Mouse (Mus musculus): ENCODE results near the gene Csrnp1. TPM values are rescaled to one million over a fixed set of nuclear protein-coding genes. Genes with fewer than 3 reads are reported as not detected.

Gene Csrnp1
- polyA plus RNA-seq, 1 experiment from 2014 or later: 1.4 TPM

DNA sequence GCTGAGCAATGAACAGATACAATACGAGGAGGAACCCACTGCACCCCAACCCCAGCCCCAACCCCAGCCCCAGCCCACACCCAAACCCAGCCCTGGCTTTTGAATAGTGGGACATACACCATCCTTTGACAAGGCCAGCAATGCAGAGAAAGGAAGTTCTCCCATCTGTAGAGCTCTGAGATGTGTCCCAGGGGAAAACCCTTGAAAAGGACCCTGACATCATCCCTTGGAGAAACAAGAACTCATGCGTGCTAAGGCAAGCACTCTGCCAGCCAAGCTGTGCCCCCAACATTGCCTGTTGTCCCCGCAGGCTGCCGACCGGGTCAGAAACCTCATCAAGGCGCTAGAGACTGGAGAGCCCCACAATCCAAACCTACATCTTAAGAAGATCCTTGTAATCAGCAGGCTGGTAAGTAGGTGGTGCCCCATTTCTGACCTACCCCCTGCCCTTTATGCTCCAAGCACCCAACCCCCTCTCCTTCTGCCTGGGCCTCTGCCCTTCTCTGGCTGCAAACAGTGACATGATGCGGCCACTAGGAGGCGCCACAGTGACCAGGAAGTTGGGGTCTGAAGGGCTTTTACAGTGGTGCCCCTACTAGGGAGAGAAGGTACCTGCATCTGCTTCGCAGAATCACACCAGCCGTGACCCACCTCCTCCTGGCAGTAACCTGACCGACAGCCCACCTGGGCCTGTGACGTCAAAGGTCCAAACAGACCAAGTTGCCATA, 39.1 kb downstream of the Csrnp1 start:
- no peak for ATAC-seq
- Histone ChIP-seq H3K9me3 (replicated peaks; ENCODE audit: control insufficient read depth, low read length) (no peaks in the 10 kb centered on the region), H3K27me3 (replicated peaks; ENCODE audit: control insufficient read depth, insufficient read depth, low read length) (no peaks in the 10 kb centered on the region), H3K9ac (ENCODE audit: low read length) (no peak overlapping the region), H3K36me3 (ENCODE audit: control insufficient read depth, insufficient read depth, low read length) (no peaks in the 10 kb centered on the region), H3K4me2 (ENCODE audit: low read length) (no peak overlapping the region), H3K4me3 (ENCODE audit: low read depth, low read length) (no peak overlapping the region), H3K4me1 (ENCODE audit: control insufficient read depth, insufficient read depth, low read length) (no peaks in the 10 kb centered on the region), H3K27ac (ENCODE audit: low read depth, low read length) (no peak overlapping the region)
- WGBS: 75% methylated on average over 12 of the region's 12 CpGs
- DNase-seq (ENCODE audit: low spot score): no peak

DNA sequence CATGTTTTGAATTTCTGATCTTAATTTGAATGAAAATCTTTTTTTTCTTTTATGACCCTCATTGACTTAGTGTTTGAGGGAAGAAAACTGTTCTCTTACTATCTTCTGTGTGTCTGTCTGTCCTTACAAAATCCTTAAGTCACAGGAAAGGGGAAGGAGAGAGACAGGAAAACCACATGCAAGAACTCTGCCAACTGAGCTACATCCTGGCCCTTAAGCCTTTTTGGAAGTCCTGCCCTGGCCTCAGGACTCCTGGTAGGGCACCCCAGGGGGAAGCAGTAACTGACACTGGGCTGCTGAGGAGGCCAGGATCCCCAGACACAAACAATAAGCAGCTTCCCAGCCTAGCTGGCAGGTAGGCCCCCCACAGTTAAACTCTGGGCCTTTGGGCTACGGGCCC, 41.1 kb downstream of the Csrnp1 start:
- WGBS: 52% methylated on average over 1 of the region's 1 CpGs
- Histone ChIP-seq H3K27me3 (replicated peaks; ENCODE audit: control insufficient read depth, insufficient read depth, low read length) (no peaks in the 10 kb centered on the region), H3K9me3 (replicated peaks; ENCODE audit: control insufficient read depth, low read length) (no peaks in the 10 kb centered on the region), H3K4me2 (ENCODE audit: low read length) (no peak overlapping the region), H3K4me1 (ENCODE audit: control insufficient read depth, insufficient read depth, low read length) (no peaks in the 10 kb centered on the region), H3K9ac (ENCODE audit: low read length) (no peak overlapping the region), H3K27ac (ENCODE audit: low read depth, low read length) (no peak overlapping the region), H3K4me3 (ENCODE audit: low read depth, low read length) (no peak overlapping the region), H3K36me3 (ENCODE audit: control insufficient read depth, insufficient read depth, low read length) (no peaks in the 10 kb centered on the region)
- DNase-seq (ENCODE audit: low spot score) (no peak), ATAC-seq (no peak)

DNA sequence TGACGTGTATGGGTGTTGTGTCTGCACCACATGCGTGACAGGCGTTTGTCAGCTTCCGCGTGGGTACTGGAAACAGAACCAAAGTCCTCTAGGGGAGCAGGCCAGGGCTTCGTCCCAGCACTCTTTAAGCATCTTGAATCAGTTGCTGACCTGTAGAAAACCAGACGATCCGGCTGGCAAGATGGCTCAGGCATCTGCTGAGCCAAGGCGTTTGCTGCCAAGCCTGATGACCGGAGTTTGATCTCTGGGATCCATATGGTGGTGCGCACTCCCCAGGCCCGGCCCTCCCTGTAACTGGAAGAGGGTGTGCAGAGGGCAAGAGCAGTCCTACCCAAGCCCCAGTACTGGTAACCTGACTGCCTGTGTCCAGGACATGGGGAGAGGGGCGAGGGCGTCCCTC, 42.6 kb downstream of the Csrnp1 start:
- no peak overlapping the region for H3K9ac ChIP-seq (ENCODE audit: low read length)
- no peak for ATAC-seq
- no peak for DNase-seq (ENCODE audit: low spot score)

DNA sequence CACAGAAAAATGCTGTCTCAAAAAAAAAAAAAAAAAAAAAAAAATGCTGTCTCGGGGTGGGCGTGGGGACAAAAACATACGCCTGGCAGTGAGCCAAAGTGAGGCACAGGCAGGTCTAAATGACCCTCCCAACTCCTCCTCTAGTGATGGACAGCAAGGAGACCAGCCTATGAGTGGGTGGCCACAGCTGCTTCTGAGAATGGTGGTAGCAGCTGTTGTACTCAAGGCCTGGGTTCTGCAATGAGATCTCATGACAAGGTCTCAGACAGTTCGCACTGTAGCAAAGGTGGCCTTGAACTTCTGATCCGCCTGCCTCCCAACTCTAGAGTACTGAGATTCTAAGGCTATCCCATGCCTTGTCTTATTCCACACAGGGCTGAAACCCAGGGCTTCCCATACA, 43.1 kb downstream of the Csrnp1 start:
- H3K9me3 ChIP-seq (replicated peaks; ENCODE audit: control insufficient read depth, low read length): no peaks in the 10 kb centered on the region
- no peak overlapping the region for H3K4me3 ChIP-seq (ENCODE audit: low read depth, low read length)
- no peak overlapping the region for H3K4me2 ChIP-seq (ENCODE audit: low read length)
- no peak for DNase-seq (ENCODE audit: low spot score)
- no peaks in the 10 kb centered on the region for H3K36me3 ChIP-seq (ENCODE audit: control insufficient read depth, insufficient read depth, low read length)
- no peaks in the 10 kb centered on the region for H3K27me3 ChIP-seq (replicated peaks; ENCODE audit: control insufficient read depth, insufficient read depth, low read length)
- H3K4me1 ChIP-seq (ENCODE audit: control insufficient read depth, insufficient read depth, low read length): peaks cover 5% of the 10 kb centered on the region; the same call in 1 of the 2 replicates
- no peak overlapping the region for H3K9ac ChIP-seq (ENCODE audit: low read length)
- no peak for ATAC-seq
- 77% methylated on average over 5 of the region's 5 CpGs for WGBS
- no peak overlapping the region for H3K27ac ChIP-seq (ENCODE audit: low read depth, low read length)

More for the DNA sequence above, 42.6 kb downstream of the Csrnp1 start:
- Histone ChIP-seq H3K9me3 (replicated peaks; ENCODE audit: control insufficient read depth, low read length) (no peaks in the 10 kb centered on the region), H3K36me3 (ENCODE audit: control insufficient read depth, insufficient read depth, low read length) (no peaks in the 10 kb centered on the region), H3K27ac (ENCODE audit: low read depth, low read length) (no peak overlapping the region), H3K4me2 (ENCODE audit: low read length) (no peak overlapping the region), H3K27me3 (replicated peaks; ENCODE audit: control insufficient read depth, insufficient read depth, low read length) (no peaks in the 10 kb centered on the region), H3K4me1 (ENCODE audit: control insufficient read depth, insufficient read depth, low read length) (0 out of 2 replicates have a peak, but pooled peaks cover 3% of the 10 kb centered on the region), H3K4me3 (ENCODE audit: low read depth, low read length) (no peak overlapping the region)
- WGBS: 88% methylated on average over 14 of the region's 14 CpGs

- H3K27me3 ChIP-seq (replicated peaks; ENCODE audit: control insufficient read depth, insufficient read depth, low read length): no peaks in the 10 kb centered on the region
- no peaks in the 10 kb centered on the region for H3K36me3 ChIP-seq (ENCODE audit: control insufficient read depth, insufficient read depth, low read length)
- H3K4me2 ChIP-seq (ENCODE audit: low read length): no peak overlapping the region
- H3K27ac ChIP-seq (ENCODE audit: low read depth, low read length): no peak overlapping the region
- H3K9me3 ChIP-seq (replicated peaks; ENCODE audit: control insufficient read depth, low read length): no peaks in the 10 kb centered on the region
- DNase-seq (ENCODE audit: low spot score) (no peak), ATAC-seq (no peak)
- WGBS: 70% methylated on average over 10 of the region's 10 CpGs
- H3K4me3 ChIP-seq (ENCODE audit: low read depth, low read length): no peak overlapping the region
- H3K9ac ChIP-seq (ENCODE audit: low read length): no peak overlapping the region
- H3K4me1 ChIP-seq (ENCODE audit: control insufficient read depth, insufficient read depth, low read length): peaks cover 8% of the 10 kb centered on the region; the same call in 1 of the 2 replicates
Observed at GRCm38 (mm10) chr9:119939646-119940045, 44.8 kb downstream of the Csrnp1 start.

DNA sequence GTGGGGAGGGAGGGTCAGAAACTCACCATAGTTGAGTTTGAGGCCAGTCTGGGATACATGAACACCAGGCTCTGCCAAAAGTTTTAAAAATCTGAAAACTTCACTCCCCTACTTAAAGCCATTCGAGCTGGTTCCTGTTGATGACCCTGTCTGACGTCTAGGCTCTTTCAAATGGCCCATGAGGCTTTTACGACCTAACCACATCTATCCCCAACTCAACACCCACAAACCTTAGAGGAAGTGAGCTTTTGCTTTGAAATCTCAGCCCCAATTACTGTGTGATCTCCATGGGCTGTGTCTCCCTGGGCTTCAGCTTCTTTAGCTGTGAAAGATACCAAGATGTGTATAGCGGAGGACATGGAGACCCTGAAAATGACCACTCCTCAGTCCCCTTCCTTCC, 46.0 kb downstream of the Csrnp1 start:
- DNase-seq (ENCODE audit: low spot score) (no peak), ATAC-seq (no peak)
- no peak overlapping the region for H3K9ac ChIP-seq (ENCODE audit: low read length)
- H3K9me3 ChIP-seq (replicated peaks; ENCODE audit: control insufficient read depth, low read length): no peaks in the 10 kb centered on the region
- WGBS: 82% methylated on average over 4 of the region's 4 CpGs
- H3K4me3 ChIP-seq (ENCODE audit: low read depth, low read length): no peak overlapping the region
- no peak overlapping the region for H3K4me2 ChIP-seq (ENCODE audit: low read length)
- peaks cover 8% of the 10 kb centered on the region; the same call in 1 of the 2 replicates for H3K4me1 ChIP-seq (ENCODE audit: control insufficient read depth, insufficient read depth, low read length)
- H3K27ac ChIP-seq (ENCODE audit: low read depth, low read length): no peak overlapping the region
- H3K27me3 ChIP-seq (replicated peaks; ENCODE audit: control insufficient read depth, insufficient read depth, low read length): no peaks in the 10 kb centered on the region
- H3K36me3 ChIP-seq (ENCODE audit: control insufficient read depth, insufficient read depth, low read length): no peaks in the 10 kb centered on the region

DNA sequence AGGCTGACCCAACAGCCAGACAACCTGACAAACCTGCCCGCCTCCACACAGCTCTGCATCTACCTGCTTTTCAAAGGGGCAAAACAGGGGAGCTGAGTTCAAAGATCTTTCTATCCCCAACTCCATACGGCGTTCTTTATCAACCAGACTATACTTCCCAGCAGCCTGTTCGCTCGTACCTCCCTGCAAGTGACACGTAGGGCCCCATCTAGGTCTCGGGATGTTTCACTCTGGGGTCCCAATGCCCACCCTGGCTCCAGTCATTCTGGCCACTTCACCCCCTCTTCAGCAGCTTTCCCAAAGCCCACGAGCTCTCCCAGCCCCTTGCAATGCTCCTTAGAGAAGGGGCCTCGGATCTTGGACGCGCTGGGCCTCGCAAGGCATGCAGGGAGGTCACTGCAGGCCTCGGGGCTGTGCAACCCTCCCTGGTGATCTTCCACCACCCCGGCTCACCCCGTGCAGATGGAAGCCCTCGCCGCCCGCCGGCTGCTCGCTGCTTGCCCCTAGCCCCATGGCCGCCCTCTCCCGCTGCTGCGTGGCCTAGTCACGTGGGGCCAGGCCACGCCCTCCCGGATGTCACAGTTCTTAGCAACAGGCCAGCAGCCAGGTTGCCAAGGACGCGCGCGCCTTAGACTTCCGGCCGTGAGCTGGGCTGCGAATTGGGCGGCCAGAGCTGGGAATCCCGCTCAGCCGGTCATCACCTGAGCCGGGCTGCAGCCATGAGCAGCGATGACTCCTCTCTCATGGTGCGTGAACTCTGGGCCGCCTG, 47.3 kb downstream of the Csrnp1 start, which contains the start of the genes Gorasp1 and Ttc21a:
Gene Gorasp1, minus strand, starts transcription at position 561 of the 769 bp plus-strand sequence.
Gene Ttc21a, plus strand, starts transcription at position 602 of the 769 bp plus-strand sequence.
- Histone ChIP-seq H3K9ac (ENCODE audit: low read length) (peak within 1 kb of the TSS; percentile 68), H3K4me1 (ENCODE audit: control insufficient read depth, insufficient read depth, low read length) (peaks cover 8% of the 10 kb centered on the region; the same call in 1 of the 2 replicates), H3K4me3 (ENCODE audit: low read depth, low read length) (peak within 1 kb of the TSS; percentile 44), H3K27me3 (replicated peaks; ENCODE audit: control insufficient read depth, insufficient read depth, low read length) (no peaks in the 10 kb centered on the region), H3K36me3 (ENCODE audit: control insufficient read depth, insufficient read depth, low read length) (no peaks in the 10 kb centered on the region), H3K9me3 (replicated peaks; ENCODE audit: control insufficient read depth, low read length) (no peaks in the 10 kb centered on the region), H3K4me2 (ENCODE audit: low read length) (peak within 1 kb of the TSS; percentile 58), H3K27ac (ENCODE audit: low read depth, low read length) (no peak within 1 kb of the TSS; the same call in 1 of the 2 replicates)
- DNase-seq (ENCODE audit: low spot score) (peak; percentile 96), ATAC-seq (peak; percentile 98)
- WGBS: 5% methylated on average over 39 of the region's 40 CpGs

DNA sequence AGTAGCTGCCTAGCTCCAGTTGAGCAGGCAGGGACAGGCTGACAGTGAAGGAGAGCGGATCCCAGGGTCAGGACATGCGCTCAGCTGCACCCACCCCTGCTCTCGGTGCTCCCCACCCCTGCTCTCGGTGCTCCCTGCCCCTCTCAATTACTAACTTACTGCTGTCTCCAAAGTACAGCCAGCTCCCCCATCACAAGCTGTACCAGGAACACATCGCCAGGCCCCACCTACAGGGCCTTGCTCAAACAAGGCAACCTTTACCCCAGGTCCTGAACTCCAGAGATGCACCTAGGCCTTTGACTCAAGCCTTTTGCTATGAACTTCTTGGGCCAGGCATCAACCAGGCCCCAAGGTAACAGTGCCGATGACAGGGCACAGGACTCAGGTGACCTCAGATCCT, 50.8 kb downstream of the Csrnp1 start:
- Histone ChIP-seq H3K36me3 (ENCODE audit: control insufficient read depth, insufficient read depth, low read length) (peaks cover 13% of the 10 kb centered on the region), H3K27ac (ENCODE audit: low read depth, low read length) (no peak overlapping the region), H3K4me1 (ENCODE audit: control insufficient read depth, insufficient read depth, low read length) (peaks cover 8% of the 10 kb centered on the region; the same call in 1 of the 2 replicates), H3K4me3 (ENCODE audit: low read depth, low read length) (no peak overlapping the region), H3K9ac (ENCODE audit: low read length) (no peak overlapping the region), H3K27me3 (replicated peaks; ENCODE audit: control insufficient read depth, insufficient read depth, low read length) (no peaks in the 10 kb centered on the region), H3K9me3 (replicated peaks; ENCODE audit: control insufficient read depth, low read length) (no peaks in the 10 kb centered on the region), H3K4me2 (ENCODE audit: low read length) (no peak overlapping the region)
- ATAC-seq (no peak), DNase-seq (ENCODE audit: low spot score) (no peak)
- WGBS: 92% methylated on average over 6 of the region's 6 CpGs

DNA sequence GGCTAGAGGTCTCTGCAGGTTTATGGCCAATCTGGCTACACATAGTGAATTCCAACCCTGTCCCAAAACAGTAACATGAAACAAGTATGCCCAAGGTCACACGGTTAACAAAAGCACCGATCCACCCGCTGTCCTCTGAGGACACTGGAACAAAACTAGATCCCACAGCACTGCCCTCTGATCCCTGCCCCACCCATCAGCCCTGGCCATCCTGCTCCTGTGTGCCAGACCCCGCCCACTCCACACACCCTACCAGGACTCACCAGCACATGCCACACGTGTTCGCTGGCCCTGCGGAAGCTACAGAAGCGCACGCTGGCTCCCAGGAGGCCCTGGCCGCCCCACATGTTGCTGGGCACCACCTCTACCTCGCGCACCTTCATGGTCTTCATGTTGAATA, 52.1 kb downstream of the Csrnp1 start:
- H3K27me3 ChIP-seq (replicated peaks; ENCODE audit: control insufficient read depth, insufficient read depth, low read length): no peaks in the 10 kb centered on the region
- no peak overlapping the region for H3K9ac ChIP-seq (ENCODE audit: low read length)
- 95% methylated on average over 12 of the region's 12 CpGs for WGBS
- no peak overlapping the region for H3K27ac ChIP-seq (ENCODE audit: low read depth, low read length)
- no peak overlapping the region for H3K4me3 ChIP-seq (ENCODE audit: low read depth, low read length)
- no peaks in the 10 kb centered on the region for H3K9me3 ChIP-seq (replicated peaks; ENCODE audit: control insufficient read depth, low read length)
- peaks cover 5% of the 10 kb centered on the region; the same call in 1 of the 2 replicates for H3K4me1 ChIP-seq (ENCODE audit: control insufficient read depth, insufficient read depth, low read length)
- peaks cover 26% of the 10 kb centered on the region for H3K36me3 ChIP-seq (ENCODE audit: control insufficient read depth, insufficient read depth, low read length)
- no peak overlapping the region for H3K4me2 ChIP-seq (ENCODE audit: low read length)
- no peak for ATAC-seq
- DNase-seq (ENCODE audit: low spot score): no peak

Data from forebrain, embryonic 14.5 days (tissue).